Comparison of ENCODE assay signal across 15 mouse cellular contexts in genomic region chr15:86777998-86778397, GRCm38 (mm10).
"Had no signal": no experiment of that assay in that cellular context is flagged by ENCODE, and none has a peak within 500 bp of the region (broad histone marks: within the 10 kb centered on the region; RNA-seq: fewer than 3 reads in every experiment).

No protein-coding gene starts in this region.

- H3K27me3 ChIP-seq: liver, embryonic 13.5 days; neural tube, embryonic 12.5 days had no signal

- H3K9me3 ChIP-seq: liver, embryonic 13.5 days; neural tube, embryonic 12.5 days had no signal

- H3K4me1 ChIP-seq: liver, embryonic 13.5 days; neural tube, embryonic 12.5 days had no signal

- H3K4me2 ChIP-seq: hindbrain, embryonic 14.5 days; liver, embryonic 13.5 days; neural tube, embryonic 12.5 days had no signal

- H3K36me3 ChIP-seq: liver, embryonic 13.5 days; neural tube, embryonic 12.5 days had no signal

- ATAC-seq: liver, postnatal 0 days had no signal

- H3K9ac ChIP-seq: hindbrain, embryonic 14.5 days; liver, embryonic 13.5 days; liver, postnatal 0 days; neural tube, embryonic 12.5 days had no signal

- H3K4me3 ChIP-seq: layer of hippocampus, adult 2 months; liver, embryonic 13.5 days; neural tube, embryonic 12.5 days had no signal

- DNase-seq: kidney, adult 18-20 months; kidney, postnatal 10 days; kidney, postnatal 4 days; liver; liver, embryonic 13.5 days; liver, postnatal 0 days; midbrain, embryonic 14.5 days; retina, postnatal 1 day; right cerebral cortex, postnatal 4 days; spleen, adult 18-20 months; thymus, adult 18-20 months; thymus, postnatal 14 days had no signal

- H3K27ac ChIP-seq: hindbrain, embryonic 14.5 days; layer of hippocampus, adult 2 months; liver, embryonic 13.5 days; neural tube, embryonic 12.5 days had no signal
